Mouse (Mus musculus) E14TG2a.4 (cell line): ENCODE measurements around the gene Gabbr2.
A peak's percentile ranks its signal among the peaks of the same experiment; 100 is the strongest.

Source experiments
- H3K27me3 ChIP-seq: 2 replicates; pipeline ENCODE4 v1.6.1; 2014; ENCODE audit warnings: low read length, control low read depth; ENCODE audit not compliant: insufficient read depth
- H3K36me3 ChIP-seq: 2 replicates; pipeline ENCODE4 v1.6.1; 2014; ENCODE audit warnings: low read length, control low read depth; ENCODE audit not compliant: insufficient read depth
- H3K4me1 ChIP-seq: replicated peaks from 2 replicates; pipeline ENCODE4 v1.6.1; 2014; ENCODE audit warnings: low read depth, low read length, control low read depth
- H3K4me3 ChIP-seq: replicated peaks from 2 replicates; pipeline ENCODE4 v1.5.1; 2014; ENCODE audit warnings: mild to moderate bottlenecking, low read length
- H3K9me3 ChIP-seq: 2 replicates; pipeline ENCODE4 v1.6.1; 2014; ENCODE audit warnings: low read length, control low read depth
- CTCF ChIP-seq: conservative IDR thresholded peaks from 2 replicates; pipeline ENCODE4 v1.5.1; 2014; ENCODE audit warnings: low read length
- NANOG ChIP-seq: IDR thresholded peaks from 2 replicates; pipeline ENCODE4 v1.6.1; 2014; ENCODE audit warnings: borderline replicate concordance, low read length, mixed read lengths
- POU5F1 ChIP-seq: IDR thresholded peaks from 2 replicates; pipeline ENCODE4 v1.6.1; 2014; ENCODE audit warnings: low read length, borderline replicate concordance

Gabbr2 gene

GRCm38 (mm10) chr4:46991016-46991958, at the start of gene Gabbr2:
TSS of gene Gabbr2 (minus strand) at chr4:46991873.
- Histone ChIP-seq H3K9me3 (no peaks in the 10 kb centered on the region), H3K36me3 (no peaks in the 10 kb centered on the region), H3K4me1 (peaks cover 22% of the 10 kb centered on the region), H3K4me3 (peak within 1 kb of the TSS; percentile 78), H3K27me3 (peaks cover 90% of the 10 kb centered on the region)
- no peak for TF ChIP-seq CTCF
- no peak for TF ChIP-seq POU5F1
- TF ChIP-seq NANOG = no peak

GRCm38 (mm10) chr4:47039586-47039985, 47.9 kb upstream of the Gabbr2 start:
- no peak for TF ChIP-seq POU5F1
- no peak for TF ChIP-seq CTCF

GRCm38 (mm10) chr4:47037321-47037657, 45.6 kb upstream of the Gabbr2 start:
- TF ChIP-seq POU5F1 (no peak), NANOG (no peak), CTCF (peak; percentile 86)
- no peak overlapping the region for H3K4me3 ChIP-seq
- peaks cover 13% of the 10 kb centered on the region for H3K4me1 ChIP-seq
- peaks cover 14% of the 10 kb centered on the region; the same call in 1 of the 2 replicates for H3K27me3 ChIP-seq
- no peaks in the 10 kb centered on the region for H3K36me3 ChIP-seq
- no peaks in the 10 kb centered on the region for H3K9me3 ChIP-seq

More at GRCm38 (mm10) chr4:47039586-47039985, 47.9 kb upstream of the Gabbr2 start:
- no peaks in the 10 kb centered on the region for H3K36me3 ChIP-seq
- H3K4me1 ChIP-seq = peaks cover 13% of the 10 kb centered on the region
- H3K4me3 ChIP-seq = no peak overlapping the region
- peaks cover 9% of the 10 kb centered on the region; the same call in 1 of the 2 replicates for H3K27me3 ChIP-seq
- no peaks in the 10 kb centered on the region for H3K9me3 ChIP-seq

GRCm38 (mm10) chr4:47036486-47037320, 45.0 kb upstream of the Gabbr2 start:
- Histone ChIP-seq H3K4me1 (peaks cover 13% of the 10 kb centered on the region), H3K27me3 (peaks cover 14% of the 10 kb centered on the region; the same call in 1 of the 2 replicates), H3K9me3 (no peaks in the 10 kb centered on the region), H3K4me3 (no peak overlapping the region), H3K36me3 (no peaks in the 10 kb centered on the region)
- TF ChIP-seq CTCF (no peak), NANOG (no peak), POU5F1 (no peak)

- Histone ChIP-seq H3K36me3 (no peaks in the 10 kb centered on the region), H3K9me3 (no peaks in the 10 kb centered on the region), H3K27me3 (peaks cover 18% of the 10 kb centered on the region; the same call in 1 of the 2 replicates), H3K4me3 (no peak overlapping the region), H3K4me1 (peaks cover 17% of the 10 kb centered on the region)
- TF ChIP-seq POU5F1 (no peak), NANOG (no peak), CTCF (no peak; the same call in 1 of the 2 replicates)
Measured at GRCm38 (mm10) chr4:47035536-47035935, 43.9 kb upstream of the Gabbr2 start.

- TF ChIP-seq CTCF (no peak), NANOG (no peak), POU5F1 (no peak)
- no peak overlapping the region for H3K4me3 ChIP-seq
- H3K36me3 ChIP-seq = no peaks in the 10 kb centered on the region
- H3K9me3 ChIP-seq = no peaks in the 10 kb centered on the region
- peaks cover 22% of the 10 kb centered on the region; the same call in 1 of the 2 replicates for H3K27me3 ChIP-seq
- peaks cover 19% of the 10 kb centered on the region for H3K4me1 ChIP-seq
Measured at GRCm38 (mm10) chr4:47032171-47032570, 40.5 kb upstream of the Gabbr2 start.

- Histone ChIP-seq H3K36me3 (no peaks in the 10 kb centered on the region), H3K9me3 (no peaks in the 10 kb centered on the region), H3K4me1 (peaks cover 6% of the 10 kb centered on the region; the same call in 1 of the 2 replicates), H3K27me3 (peaks cover 20% of the 10 kb centered on the region), H3K4me3 (no peak overlapping the region)
- TF ChIP-seq CTCF = no peak
- no peak for TF ChIP-seq POU5F1
- TF ChIP-seq NANOG = no peak
Measured at GRCm38 (mm10) chr4:47028791-47029190, 37.1 kb upstream of the Gabbr2 start.

GRCm38 (mm10) chr4:47023949-47024348, 32.3 kb upstream of the Gabbr2 start:
- no peak for TF ChIP-seq POU5F1
- TF ChIP-seq NANOG = no peak
- no peak for TF ChIP-seq CTCF
- H3K4me3 ChIP-seq = 0 out of 2 replicates have a peak overlapping the region, but pooled peaks have one; percentile 7
- no peaks in the 10 kb centered on the region for H3K36me3 ChIP-seq
- H3K9me3 ChIP-seq = no peaks in the 10 kb centered on the region
- H3K4me1 ChIP-seq = no peaks in the 10 kb centered on the region
- peaks cover 26% of the 10 kb centered on the region for H3K27me3 ChIP-seq
